Mouse (Mus musculus) myocyte (in vitro differentiated cells): ENCODE measurements around the gene Rergl.

Experiments used
- CEBPB ChIP-seq: IDR thresholded peaks from 2 replicates; pipeline ENCODE4 v1.6.1; 2011; ENCODE audit warnings: mild to moderate bottlenecking, moderate library complexity; ENCODE audit not compliant: poor library complexity, insufficient read depth, severe bottlenecking
- E2F4 ChIP-seq: IDR thresholded peaks from one replicate; pipeline ENCODE4 v1.6.1; 2011; ENCODE audit warnings: mild to moderate bottlenecking, control low read depth, moderate library complexity; ENCODE audit not compliant: insufficient read depth
- POLR2A ChIP-seq: IDR thresholded peaks from one replicate; pipeline ENCODE4 v1.6.1; 2011; ENCODE audit warnings: low read depth, mild to moderate bottlenecking, control low read depth, moderate library complexity; ENCODE audit not compliant: insufficient read length
- POLR2AphosphoS2 ChIP-seq: IDR thresholded peaks from one replicate; pipeline ENCODE4 v1.6.1; 2011; ENCODE audit warnings: low read depth, control low read depth; ENCODE audit not compliant: insufficient read length
- USF1 ChIP-seq: IDR thresholded peaks from one replicate; pipeline ENCODE4 v1.6.1; 2011; ENCODE audit warnings: low read depth, mild to moderate bottlenecking, control low read depth, moderate library complexity

DNA sequence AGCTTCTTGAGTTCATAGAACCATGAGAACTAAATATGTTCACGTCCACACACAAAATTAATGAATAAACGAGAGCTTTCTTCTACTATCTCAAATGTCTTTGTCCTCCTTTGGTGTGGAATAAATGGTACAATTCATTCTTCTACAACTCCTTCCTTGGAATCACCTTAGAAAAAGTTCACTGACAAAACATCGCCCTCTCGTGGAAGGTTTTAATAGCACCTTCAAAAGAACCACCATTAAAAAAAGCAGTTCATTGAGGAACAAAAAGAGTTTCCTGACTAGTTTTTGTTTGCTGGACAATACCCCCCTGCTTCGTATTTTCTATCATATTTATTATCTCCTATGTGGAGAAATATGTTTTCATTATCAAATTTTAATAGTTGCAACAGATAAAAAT, 40.7 kb downstream of the Rergl start:
- TF ChIP-seq POLR2A (no peak), POLR2AphosphoS2 (no peak), CEBPB (no peak), USF1 (no peak), E2F4 (no peak)
